Mouse (Mus musculus): Measurements from ENCODE around the gene Dlg5. TPM values are rescaled to one million over a fixed set of nuclear protein-coding genes. Genes with fewer than 3 reads are reported as not detected.

Dlg5 gene
- polyA plus RNA-seq, 1 experiment from 2014 or later = 19.0 TPM

DNA sequence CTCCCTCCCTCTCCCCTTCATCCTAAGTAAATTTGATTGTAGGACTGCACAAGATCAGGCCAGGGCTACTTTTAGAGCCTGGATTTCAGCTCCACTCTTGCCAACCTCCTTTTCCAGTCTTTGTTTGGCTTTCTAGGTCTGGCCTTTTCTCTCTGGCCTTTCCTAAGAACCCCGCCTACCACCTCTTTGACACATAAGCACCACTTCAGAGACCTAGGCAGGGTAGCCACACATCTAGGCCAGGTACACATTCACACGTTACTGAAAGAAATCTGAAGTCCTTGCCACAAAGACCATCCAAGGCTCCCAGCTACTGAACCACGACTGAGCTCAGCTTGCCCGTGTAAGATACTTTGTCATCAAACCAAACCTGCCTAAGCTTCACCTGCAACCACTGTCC is 14.7 kb upstream of the Dlg5 start:
- WGBS = 60% methylated on average over 4 of the region's 4 CpGs
- Histone ChIP-seq H3K4me2 (replicated peaks) (no peak overlapping the region), H3K27me3 (no peaks in the 10 kb centered on the region), H3K4me3 (no peak overlapping the region), H3K4me1 (peaks cover 14% of the 10 kb centered on the region), H3K9ac (replicated peaks) (no peak overlapping the region), H3K9me3 (no peaks in the 10 kb centered on the region), H3K27ac (replicated peaks) (no peak overlapping the region), H3K36me3 (no peaks in the 10 kb centered on the region)
- ATAC-seq (ENCODE audit: low FRiP score, low read depth) = no peak

DNA sequence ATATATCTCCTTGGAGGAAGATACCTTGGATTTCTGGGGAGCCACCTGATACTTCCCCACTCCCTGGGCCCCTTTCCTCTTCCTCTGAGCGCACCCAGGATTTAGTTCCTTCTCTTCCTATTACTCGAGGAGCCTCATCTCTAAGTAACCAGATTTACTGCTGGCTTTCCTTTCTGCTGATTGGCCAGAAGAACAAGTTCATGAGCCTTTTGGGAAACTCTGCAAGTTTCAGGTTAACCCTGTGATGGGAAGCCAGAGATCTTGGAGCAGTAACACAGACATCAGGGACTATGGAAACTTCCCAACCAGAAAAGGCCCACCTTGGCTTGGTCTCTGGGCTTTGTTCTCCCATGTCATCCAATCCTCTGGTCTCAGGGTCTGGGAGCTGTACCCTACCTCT is 10.2 kb upstream of the Dlg5 start:
- Histone ChIP-seq H3K4me3 (no peak overlapping the region), H3K4me2 (replicated peaks) (no peak overlapping the region), H3K4me1 (peaks cover 13% of the 10 kb centered on the region), H3K9me3 (no peaks in the 10 kb centered on the region), H3K9ac (replicated peaks) (no peak overlapping the region), H3K27me3 (peaks cover 3% of the 10 kb centered on the region; the same call in 1 of the 2 replicates), H3K27ac (replicated peaks) (no peak overlapping the region), H3K36me3 (no peaks in the 10 kb centered on the region)
- 65% methylated on average over 2 of the region's 2 CpGs for WGBS
- ATAC-seq (ENCODE audit: low FRiP score, low read depth) = no peak

DNA sequence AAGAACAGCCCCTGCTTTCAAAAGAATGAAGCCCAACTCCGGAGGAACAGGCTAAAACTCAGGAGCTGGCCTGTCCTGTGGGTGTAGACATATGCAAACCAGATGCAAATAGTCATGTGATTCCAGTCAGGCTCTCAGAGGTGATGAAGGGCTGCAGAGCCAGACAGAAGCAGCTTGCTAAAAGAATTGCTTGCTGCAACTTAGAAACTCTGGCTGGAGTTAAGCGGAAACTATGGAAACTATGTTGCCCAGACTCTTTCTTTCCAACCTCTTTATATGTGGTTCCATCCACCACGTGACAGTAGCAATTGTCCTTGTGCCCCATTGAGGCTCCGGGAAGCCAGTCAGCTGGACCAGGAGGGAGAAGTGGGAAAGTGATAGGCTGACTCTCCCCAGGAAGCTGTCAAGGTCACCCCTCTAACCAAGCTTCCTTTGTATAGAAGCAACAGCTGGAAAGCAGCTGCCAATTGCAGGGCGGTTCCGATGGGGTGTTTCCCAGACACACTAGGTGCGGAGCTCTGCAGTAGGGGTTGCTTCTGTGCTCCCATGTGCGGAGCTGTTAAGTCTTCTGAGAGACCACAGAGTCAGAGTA is 8.0 kb upstream of the Dlg5 start:
- Histone ChIP-seq H3K4me2 (replicated peaks) (peak overlapping the region; percentile 29), H3K27ac (replicated peaks) (peak overlapping the region; percentile 7; the same call in 1 of the 2 replicates), H3K36me3 (no peaks in the 10 kb centered on the region), H3K9ac (replicated peaks) (no peak overlapping the region), H3K27me3 (peaks cover 5% of the 10 kb centered on the region; the same call in 1 of the 2 replicates), H3K4me3 (no peak overlapping the region), H3K9me3 (no peaks in the 10 kb centered on the region), H3K4me1 (peaks cover 13% of the 10 kb centered on the region)
- peak; percentile 65 for ATAC-seq (ENCODE audit: low FRiP score, low read depth)
- WGBS = 6% methylated on average over 8 of the region's 8 CpGs

DNA sequence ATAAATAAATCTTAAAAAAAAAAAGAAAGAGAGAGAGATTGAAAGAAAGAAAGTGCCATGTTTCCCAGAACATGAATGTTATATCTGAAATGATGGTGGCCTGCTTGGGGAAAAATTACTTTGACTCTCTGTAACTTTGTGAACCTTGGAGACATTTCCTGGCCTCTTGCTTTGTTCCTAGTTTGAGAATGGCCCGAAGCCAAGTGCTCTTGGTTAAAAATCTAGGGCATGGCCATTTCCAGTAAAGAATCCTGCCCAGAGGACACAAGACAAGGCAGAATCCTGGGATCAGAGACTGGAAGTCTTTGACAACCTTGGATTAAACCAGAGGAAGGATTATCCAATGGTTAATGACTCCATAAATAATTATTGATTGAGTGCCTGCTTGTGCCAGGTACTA is 5.6 kb upstream of the Dlg5 start:
- Histone ChIP-seq H3K27ac (replicated peaks) (no peak overlapping the region), H3K36me3 (no peaks in the 10 kb centered on the region), H3K27me3 (peaks cover 13% of the 10 kb centered on the region), H3K9ac (replicated peaks) (no peak overlapping the region), H3K9me3 (no peaks in the 10 kb centered on the region), H3K4me3 (no peak overlapping the region), H3K4me2 (replicated peaks) (no peak overlapping the region), H3K4me1 (peaks cover 13% of the 10 kb centered on the region)
- 89% methylated on average over 1 of the region's 1 CpGs for WGBS
- no peak for ATAC-seq (ENCODE audit: low FRiP score, low read depth)

DNA sequence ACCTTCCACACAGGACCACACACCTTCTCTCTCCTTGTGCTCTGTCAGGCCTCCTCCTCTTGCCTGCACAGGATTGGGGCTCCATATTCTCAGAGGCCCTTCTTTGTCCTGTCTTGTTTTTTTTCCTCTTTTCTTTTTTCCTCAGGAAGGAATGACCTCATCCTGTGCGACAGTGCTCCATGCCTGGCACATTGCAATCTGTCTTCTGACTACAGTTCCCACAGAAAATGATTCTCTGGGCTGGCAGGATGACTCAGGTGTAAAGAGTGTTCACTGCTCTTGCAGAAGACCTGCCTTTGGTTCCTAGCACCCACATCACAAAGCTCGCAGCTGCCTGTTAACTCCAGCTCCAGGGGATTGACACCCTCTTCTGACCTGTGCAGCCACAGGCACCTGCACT is 4.2 kb upstream of the Dlg5 start:
- Histone ChIP-seq H3K4me3 (no peak overlapping the region), H3K9ac (replicated peaks) (no peak overlapping the region), H3K4me1 (peaks cover 17% of the 10 kb centered on the region), H3K27ac (replicated peaks) (no peak overlapping the region), H3K27me3 (peaks cover 13% of the 10 kb centered on the region), H3K36me3 (no peaks in the 10 kb centered on the region), H3K4me2 (replicated peaks) (no peak overlapping the region), H3K9me3 (no peaks in the 10 kb centered on the region)
- ATAC-seq (ENCODE audit: low FRiP score, low read depth) = no peak
- 60% methylated on average over 2 of the region's 2 CpGs for WGBS

DNA sequence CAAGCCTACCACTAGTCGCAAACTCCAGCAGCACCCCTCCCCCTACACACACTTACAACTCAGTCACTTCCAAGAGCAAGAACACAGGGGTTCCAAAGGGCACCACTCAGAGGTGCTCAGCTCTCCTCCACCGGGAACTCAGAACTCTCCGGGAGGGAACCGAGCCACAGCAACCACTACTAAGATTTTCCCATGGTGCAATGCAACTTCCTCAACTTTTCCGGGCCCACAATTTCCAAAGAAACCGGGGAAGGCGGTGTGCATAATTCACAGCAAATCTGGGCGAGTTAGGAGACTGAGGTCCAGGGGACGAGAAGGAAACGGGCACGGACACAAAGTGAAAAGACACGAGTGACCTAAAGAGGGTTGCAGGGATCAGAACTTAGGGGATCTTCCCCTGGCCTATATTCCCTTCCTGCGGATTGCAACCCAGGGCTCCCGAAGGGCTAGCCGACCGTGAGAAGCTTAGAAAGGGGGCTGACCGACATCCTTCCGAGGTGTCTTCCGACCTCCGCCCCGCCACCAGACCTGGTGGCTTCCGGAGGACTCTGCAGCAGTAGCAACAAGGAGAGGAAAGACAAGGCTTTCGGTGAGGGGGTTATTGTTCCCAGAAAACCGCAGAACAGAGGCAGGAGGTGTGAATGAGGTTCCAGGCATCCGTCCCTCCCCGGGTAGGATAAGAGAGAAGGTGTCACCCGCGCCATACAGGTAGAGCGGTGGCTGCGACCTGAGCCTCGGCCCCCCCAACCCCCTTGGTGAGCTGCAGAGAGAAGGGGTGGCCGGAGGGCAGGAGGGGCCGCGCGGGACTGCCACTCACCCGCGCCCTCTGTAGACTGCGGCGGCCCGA is 1.2 kb downstream of the Dlg5 start:
- H3K4me1 ChIP-seq = peaks cover 23% of the 10 kb centered on the region
- H3K4me2 ChIP-seq (replicated peaks) = peak overlapping the region; percentile 92
- ATAC-seq (ENCODE audit: low FRiP score, low read depth) = peak; percentile 45
- H3K4me3 ChIP-seq = peak overlapping the region; percentile 90
- under 1% methylated on average over 40 of the region's 40 CpGs for WGBS
- H3K27ac ChIP-seq (replicated peaks) = peak overlapping the region; percentile 95
- peaks cover 12% of the 10 kb centered on the region for H3K36me3 ChIP-seq
- H3K27me3 ChIP-seq = peaks cover 7% of the 10 kb centered on the region; the same call in 1 of the 2 replicates
- H3K9me3 ChIP-seq = no peaks in the 10 kb centered on the region
- H3K9ac ChIP-seq (replicated peaks) = peak overlapping the region; percentile 98

DNA sequence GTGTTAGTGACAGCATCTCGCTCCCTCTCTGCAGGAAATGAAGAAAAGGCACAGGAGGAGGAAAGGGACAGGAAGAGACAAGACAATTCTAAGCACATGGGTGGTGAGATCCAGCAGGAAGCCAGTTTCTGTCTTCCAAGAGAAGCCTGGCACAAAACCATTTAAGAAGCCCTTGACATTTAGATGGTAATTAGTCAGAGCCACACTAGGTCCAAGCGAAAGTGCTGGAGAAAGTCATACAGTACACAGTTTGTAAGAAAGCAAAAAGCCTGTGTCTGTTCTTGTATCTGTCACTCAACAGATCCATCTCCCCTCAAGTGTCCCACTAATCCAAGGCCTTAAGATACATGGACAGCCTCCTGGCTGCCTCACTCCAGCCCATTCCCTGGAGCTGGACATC is 3.7 kb downstream of the Dlg5 start:
- 88% methylated on average over 2 of the region's 2 CpGs for WGBS
- H3K36me3 ChIP-seq = peaks cover 12% of the 10 kb centered on the region
- ATAC-seq (ENCODE audit: low FRiP score, low read depth) = no peak
- H3K27me3 ChIP-seq = 0 out of 2 replicates have a peak, but pooled peaks cover 2% of the 10 kb centered on the region
- H3K9me3 ChIP-seq = no peaks in the 10 kb centered on the region
- H3K9ac ChIP-seq (replicated peaks) = no peak overlapping the region
- H3K27ac ChIP-seq (replicated peaks) = no peak overlapping the region
- no peak overlapping the region for H3K4me3 ChIP-seq
- no peak overlapping the region for H3K4me2 ChIP-seq (replicated peaks)
- peaks cover 26% of the 10 kb centered on the region for H3K4me1 ChIP-seq

DNA sequence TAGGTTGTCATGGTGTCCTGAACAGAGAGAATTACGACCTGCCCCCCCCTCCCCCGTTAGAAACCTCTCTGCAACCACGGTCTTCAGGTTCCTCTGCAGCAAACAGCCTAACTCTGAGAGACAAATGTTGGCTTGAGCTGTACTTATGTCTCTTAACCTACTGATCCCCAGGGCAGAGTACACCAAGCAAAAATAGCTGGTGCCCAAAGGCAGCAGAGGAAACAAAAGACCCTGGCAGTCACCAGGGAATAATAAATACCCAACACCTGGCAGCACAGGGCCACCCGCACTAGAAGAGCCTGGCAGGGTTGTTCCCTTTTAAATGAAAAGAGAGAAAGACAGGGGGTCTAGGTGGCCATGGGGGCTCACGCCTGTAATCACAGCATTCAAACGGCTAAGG is 4.9 kb downstream of the Dlg5 start:
- 79% methylated on average over 6 of the region's 6 CpGs for WGBS
- Histone ChIP-seq H3K27ac (replicated peaks) (no peak overlapping the region), H3K27me3 (no peaks in the 10 kb centered on the region), H3K9ac (replicated peaks) (no peak overlapping the region), H3K4me3 (no peak overlapping the region), H3K4me2 (replicated peaks) (no peak overlapping the region), H3K9me3 (no peaks in the 10 kb centered on the region), H3K4me1 (peaks cover 22% of the 10 kb centered on the region), H3K36me3 (peaks cover 12% of the 10 kb centered on the region)
- no peak for ATAC-seq (ENCODE audit: low FRiP score, low read depth)

DNA sequence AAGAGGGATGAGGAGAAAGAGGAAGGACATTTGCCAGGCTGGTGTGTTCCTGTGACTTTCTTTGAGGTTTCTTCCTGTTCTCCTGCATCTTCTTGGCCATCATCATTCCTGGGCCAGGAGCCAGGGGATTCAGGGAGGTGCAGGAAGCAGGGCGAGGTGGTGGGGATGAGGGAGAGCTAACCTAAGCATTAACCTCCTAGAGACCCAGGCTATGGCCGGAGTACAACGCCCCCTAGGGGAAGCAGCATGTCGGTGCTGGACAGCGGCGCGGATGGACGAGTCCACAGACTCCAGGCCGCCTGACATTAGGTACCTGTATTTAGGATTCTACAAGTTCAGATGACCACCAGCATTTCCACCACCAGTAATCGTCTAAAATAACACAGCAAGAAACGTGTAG is 6.1 kb downstream of the Dlg5 start:
- no peaks in the 10 kb centered on the region for H3K9me3 ChIP-seq
- H3K4me1 ChIP-seq = peaks cover 22% of the 10 kb centered on the region; the same call in 1 of the 2 replicates
- peaks cover 12% of the 10 kb centered on the region for H3K36me3 ChIP-seq
- ATAC-seq (ENCODE audit: low FRiP score, low read depth) = no peak
- no peaks in the 10 kb centered on the region for H3K27me3 ChIP-seq
- no peak overlapping the region for H3K4me3 ChIP-seq
- H3K4me2 ChIP-seq (replicated peaks) = no peak overlapping the region
- H3K27ac ChIP-seq (replicated peaks) = no peak overlapping the region
- H3K9ac ChIP-seq (replicated peaks) = no peak overlapping the region
- WGBS = 81% methylated on average over 11 of the region's 11 CpGs

DNA sequence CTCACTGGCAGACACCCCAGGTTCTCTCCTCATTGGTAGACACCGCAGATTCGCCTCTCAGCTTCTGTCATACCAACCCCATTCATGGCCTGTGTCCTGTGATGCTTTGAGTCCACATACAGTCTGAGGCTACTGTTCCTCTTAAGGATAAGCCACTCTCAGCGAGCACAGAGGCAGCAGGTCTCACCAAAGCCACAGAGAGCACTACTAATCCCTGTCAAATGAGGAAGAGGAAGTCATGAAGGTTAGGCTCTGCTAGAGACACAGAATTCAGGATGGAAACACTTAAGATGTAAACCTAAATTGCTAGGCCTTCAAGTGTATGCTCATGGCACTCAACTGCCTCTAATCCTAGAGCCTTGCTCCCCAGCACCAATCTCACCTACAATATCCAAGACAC is 9.8 kb downstream of the Dlg5 start:
- no peak overlapping the region for H3K9ac ChIP-seq (replicated peaks)
- no peak overlapping the region for H3K27ac ChIP-seq (replicated peaks)
- H3K9me3 ChIP-seq = no peaks in the 10 kb centered on the region
- no peaks in the 10 kb centered on the region for H3K27me3 ChIP-seq
- 0 out of 2 replicates have a peak, but pooled peaks cover 3% of the 10 kb centered on the region for H3K4me1 ChIP-seq
- no peak overlapping the region for H3K4me2 ChIP-seq (replicated peaks)
- H3K36me3 ChIP-seq = no peaks in the 10 kb centered on the region
- WGBS = 93% methylated on average over 3 of the region's 3 CpGs
- ATAC-seq (ENCODE audit: low FRiP score, low read depth) = no peak
- H3K4me3 ChIP-seq = no peak overlapping the region

DNA sequence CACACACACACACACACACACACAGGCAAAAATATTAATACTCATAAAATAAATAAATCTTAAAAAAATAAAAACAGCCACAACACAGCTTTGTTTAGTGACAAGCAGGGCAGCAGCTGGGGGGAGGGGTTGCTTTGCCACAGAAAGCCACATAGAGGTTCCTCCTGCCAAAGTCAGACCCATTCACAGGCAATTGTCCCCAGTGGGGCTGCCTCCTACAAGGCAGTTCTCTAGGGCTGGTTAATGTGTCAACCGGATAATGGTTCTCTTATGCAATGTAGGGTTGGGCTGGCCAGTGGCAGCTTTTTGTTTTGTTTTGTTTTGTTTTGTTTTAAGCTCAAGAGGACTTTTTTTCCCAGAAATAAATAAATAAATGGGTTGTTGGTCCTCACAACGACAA is 11.3 kb downstream of the Dlg5 start:
- ATAC-seq (ENCODE audit: low FRiP score, low read depth) = no peak
- Histone ChIP-seq H3K4me1 (0 out of 2 replicates have a peak, but pooled peaks cover 3% of the 10 kb centered on the region), H3K4me2 (replicated peaks) (no peak overlapping the region), H3K36me3 (no peaks in the 10 kb centered on the region), H3K27me3 (no peaks in the 10 kb centered on the region), H3K9me3 (no peaks in the 10 kb centered on the region), H3K9ac (replicated peaks) (no peak overlapping the region), H3K4me3 (no peak overlapping the region), H3K27ac (replicated peaks) (no peak overlapping the region)
- WGBS = 65% methylated on average over 2 of the region's 2 CpGs

All from midbrain, embryonic 12.5 days (tissue).